14 mouse cellular contexts compared by ENCODE assay signal in the genomic region with DNA sequence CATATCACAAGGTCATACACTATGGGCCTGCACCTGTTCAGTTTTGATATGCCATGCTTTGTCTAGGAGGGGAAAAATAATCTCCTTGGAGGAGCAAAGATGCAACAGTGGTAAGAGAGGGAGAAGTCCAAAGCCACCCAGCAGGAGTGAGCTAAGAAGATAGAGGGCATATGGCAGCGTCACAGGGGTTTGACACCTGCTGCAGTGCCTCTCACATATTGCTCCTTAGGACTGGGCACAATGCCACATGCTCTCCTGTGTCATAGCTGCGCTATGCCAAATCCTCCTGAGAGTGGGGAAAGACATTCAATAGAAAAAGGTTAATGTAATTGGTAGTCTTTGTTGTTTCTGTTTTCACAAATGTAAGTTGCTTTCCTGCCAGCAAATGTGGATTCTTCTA.
DNase-seq lines count a peak whose midpoint lies in the region; ATAC-seq and TF ChIP-seq lines count a peak whose summit lies in the region.
"Had no signal": no experiment of that assay in that cellular context is flagged by ENCODE, and none has a peak within 500 bp of the region (broad histone marks: within the 10 kb centered on the region; RNA-seq: fewer than 3 reads in every experiment).

No protein-coding gene starts in this region.

- H3K4me3 ChIP-seq in midbrain, postnatal 0 days (ENCODE audit: low read depth, low read length): no peak overlapping the region
- no peak overlapping the region for H3K4me3 ChIP-seq in midbrain, embryonic 16.5 days (ENCODE audit: low read depth, low read length)
- H3K4me3 ChIP-seq: liver, embryonic 13.5 days; megakaryocyte, embryonic 14.5 days had no signal

- no peak overlapping the region for H3K27ac ChIP-seq in midbrain, postnatal 0 days (ENCODE audit: low read depth, low read length)
- no peak overlapping the region; the same call in 1 of the 2 replicates for H3K27ac ChIP-seq in midbrain, embryonic 16.5 days (ENCODE audit: low read length)
- H3K27ac ChIP-seq: hindbrain, embryonic 14.5 days; liver, embryonic 13.5 days; stomach, postnatal 0 days had no signal

- no peak overlapping the region for H3K4me2 ChIP-seq in midbrain, postnatal 0 days (ENCODE audit: low read depth, low read length, poor library complexity, severe bottlenecking)
- H3K4me2 ChIP-seq in midbrain, embryonic 16.5 days (ENCODE audit: low read length): no peak overlapping the region
- H3K4me2 ChIP-seq: hindbrain, embryonic 14.5 days; liver, embryonic 13.5 days had no signal

- WGBS in midbrain, postnatal 0 days: 39% methylated on average over 2 of the region's 2 CpGs
- 37% methylated on average over 2 of the region's 2 CpGs for WGBS in midbrain, embryonic 16.5 days

- no peaks in the 10 kb centered on the region for H3K4me1 ChIP-seq in midbrain, postnatal 0 days (ENCODE audit: insufficient read depth, low read length)
- H3K4me1 ChIP-seq in midbrain, embryonic 16.5 days (ENCODE audit: control insufficient read depth, insufficient read depth, low read length): peaks cover 2% of the 10 kb centered on the region
- H3K4me1 ChIP-seq: liver, embryonic 13.5 days; megakaryocyte, embryonic 14.5 days had no signal

- H3K9me3 ChIP-seq in midbrain, postnatal 0 days (ENCODE audit: low read length): no peaks in the 10 kb centered on the region
- H3K9me3 ChIP-seq in midbrain, embryonic 16.5 days (replicated peaks; ENCODE audit: control insufficient read depth, low read length, poor library complexity, severe bottlenecking): peaks cover 5% of the 10 kb centered on the region; the same call in 1 of the 2 replicates
- H3K9me3 ChIP-seq: liver, embryonic 13.5 days had no signal

- peak; percentile 10 for DNase-seq in heart, postnatal 4 days
- no peak for DNase-seq in heart, adult 9 months (ENCODE audit: low spot score in 2 of 2)
- DNase-seq in midbrain, postnatal 0 days (ENCODE audit: low spot score): peak; percentile 78
- DNase-seq in cerebellum, adult 9-10 months: peak; percentile 99
- no peak for DNase-seq in right cerebral cortex, postnatal 4 days
- DNase-seq in thymus, postnatal 36 days: no peak
- DNase-seq: kidney, adult 2 months; kidney, postnatal 4 days; liver, embryonic 13.5 days; thymus, postnatal 4 days had no signal

- H3K9ac ChIP-seq in midbrain, postnatal 0 days (replicated peaks; ENCODE audit: low read length, poor library complexity, severe bottlenecking): no peak overlapping the region
- H3K9ac ChIP-seq in midbrain, embryonic 16.5 days (ENCODE audit: low read depth, low read length): no peak overlapping the region
- H3K9ac ChIP-seq: hindbrain, embryonic 14.5 days; liver, embryonic 13.5 days had no signal

- no peaks in the 10 kb centered on the region; the same call in 1 of the 2 replicates for H3K36me3 ChIP-seq in midbrain, postnatal 0 days (ENCODE audit: insufficient read depth, low read length)
- peaks cover 16% of the 10 kb centered on the region for H3K36me3 ChIP-seq in midbrain, embryonic 16.5 days (ENCODE audit: control insufficient read depth, insufficient read depth, low read length)
- H3K36me3 ChIP-seq: liver, embryonic 13.5 days had no signal

- no peaks in the 10 kb centered on the region for H3K27me3 ChIP-seq in midbrain, postnatal 0 days (ENCODE audit: insufficient read depth, low read length)
- H3K27me3 ChIP-seq in midbrain, embryonic 16.5 days (ENCODE audit: control insufficient read depth, insufficient read depth, low read depth, low read length): no peaks in the 10 kb centered on the region
- H3K27me3 ChIP-seq: liver, embryonic 13.5 days; megakaryocyte, embryonic 14.5 days had no signal

- TF ChIP-seq CTCF in midbrain, postnatal 0 days (IDR thresholded peaks at IDR 0.05): no peak

- no peak for ATAC-seq in midbrain, postnatal 0 days (ENCODE audit: low FRiP score)
- ATAC-seq in midbrain, embryonic 16.5 days: no peak

Comparison
In these comparisons a context has a peak if more than half of its experiments do, and no peak if none do; other contexts are left out.
1. DNase-seq: peak in heart, postnatal 4 days (single experiment), midbrain, postnatal 0 days (single experiment) and cerebellum, adult 9-10 months (single experiment); none in heart, adult 9 months (0 of 2), right cerebral cortex, postnatal 4 days (single experiment) and thymus, postnatal 36 days (0 of 2).